Mouse (Mus musculus) gastrocnemius, adult 2 months (tissue): ENCODE data around the gene Cnih2. TPM values are rescaled to one million over a fixed set of nuclear protein-coding genes. Genes with fewer than 3 reads are reported as not detected.

ENCODE experiments used
- DNase-seq: peaks from one replicate; pipeline ENCODE4 v3.0.0; 2022
- H3K27ac ChIP-seq: fragments of 200-600 bp; 2 replicates; pipeline ENCODE4 v1.8.1; 2022; ENCODE audit warnings: mild to moderate bottlenecking
- H3K4me3 ChIP-seq: fragments of 200-600 bp; 2 replicates; pipeline ENCODE4 v1.8.1; 2022; ENCODE audit warnings: mild to moderate bottlenecking, moderate library complexity
- CTCF ChIP-seq: fragments of 200-600 bp; IDR thresholded peaks from 2 replicates; pipeline ENCODE4 v1.8.1; 2022; ENCODE audit warnings: antibody characterized with exemption, mild to moderate bottlenecking, moderate library complexity
- intact Hi-C: fragments of 180-260 bp; cut with DNase I; formaldehyde crosslinking; loops from one replicate; pipeline ENCODE4 v1.15.1; 2025
- total RNA-seq, 2 experiments: library from RNA; stranded (reverse); gene quantifications; 2 replicates each; pipeline ENCODE4 v1.2.3; 2021

Cnih2 gene
- total RNA-seq, 2 experiments from 2014 or later, result 0.17 TPM; not detected in 1

DNA sequence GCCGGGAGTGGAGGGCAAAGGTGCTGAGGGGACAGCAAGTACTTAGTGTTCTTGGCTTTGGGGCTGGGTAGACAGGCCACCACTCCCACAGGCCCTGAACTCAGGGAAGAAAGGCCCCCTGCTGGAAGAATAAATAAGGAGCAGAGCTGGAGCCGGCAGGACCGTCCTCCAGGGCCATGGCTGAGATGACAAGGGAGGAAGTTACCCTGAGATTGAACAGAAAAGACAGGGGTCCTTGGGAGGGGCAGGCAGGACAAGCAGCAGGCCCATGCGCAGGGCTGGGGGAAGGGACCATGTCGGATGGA lies 9.9 kb upstream of the Cnih2 start:
- Histone ChIP-seq H3K4me3 (no peak overlapping the region), H3K27ac (no peak overlapping the region)
- peak; percentile 43; the same call in 1 of the 2 replicates for TF ChIP-seq CTCF
- intact Hi-C loops, result no loop called here
- DNase-seq, result no peak

DNA sequence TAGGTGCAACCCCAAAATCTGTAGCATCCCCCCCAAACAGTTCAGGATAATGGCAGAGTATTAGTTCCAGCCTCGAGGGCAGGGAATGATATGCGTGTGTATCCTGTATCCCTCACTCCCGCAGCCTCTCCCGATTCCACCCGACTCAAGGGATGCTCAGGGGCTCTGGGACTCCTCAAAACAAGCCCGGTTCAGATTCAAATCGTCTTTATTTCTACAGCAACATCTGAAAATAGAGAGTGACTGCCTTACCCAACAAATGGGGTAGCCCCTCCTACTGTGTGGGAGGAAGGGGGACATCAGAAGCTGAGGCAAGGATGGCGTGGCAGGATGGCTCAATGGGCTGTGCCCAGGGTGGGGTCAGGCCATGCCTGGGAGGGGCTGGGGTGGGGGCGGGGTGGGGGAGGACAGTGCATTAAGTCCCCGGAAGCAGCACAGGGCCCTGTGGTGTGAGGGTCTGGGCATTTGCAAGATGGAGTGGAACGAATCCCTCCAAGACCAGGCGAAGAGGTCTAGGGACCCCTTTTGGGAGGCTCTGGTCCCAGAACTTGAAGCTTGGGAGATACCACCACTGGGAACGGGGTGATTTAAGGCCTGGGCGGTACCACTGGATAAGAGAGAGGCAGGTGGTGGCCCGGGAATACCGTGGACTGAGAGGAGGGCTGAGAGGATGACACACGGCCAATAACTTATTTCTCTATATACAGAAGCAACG lies 9.4 kb upstream of the Cnih2 start:
- peak overlapping the region; percentile 87; the same call in 1 of the 2 replicates for H3K4me3 ChIP-seq
- no peak for TF ChIP-seq CTCF
- intact Hi-C loops, result no loop called here
- DNase-seq, result no peak
- 0 out of 2 replicates have a peak overlapping the region, but pooled peaks have one; percentile 100 for H3K27ac ChIP-seq

DNA sequence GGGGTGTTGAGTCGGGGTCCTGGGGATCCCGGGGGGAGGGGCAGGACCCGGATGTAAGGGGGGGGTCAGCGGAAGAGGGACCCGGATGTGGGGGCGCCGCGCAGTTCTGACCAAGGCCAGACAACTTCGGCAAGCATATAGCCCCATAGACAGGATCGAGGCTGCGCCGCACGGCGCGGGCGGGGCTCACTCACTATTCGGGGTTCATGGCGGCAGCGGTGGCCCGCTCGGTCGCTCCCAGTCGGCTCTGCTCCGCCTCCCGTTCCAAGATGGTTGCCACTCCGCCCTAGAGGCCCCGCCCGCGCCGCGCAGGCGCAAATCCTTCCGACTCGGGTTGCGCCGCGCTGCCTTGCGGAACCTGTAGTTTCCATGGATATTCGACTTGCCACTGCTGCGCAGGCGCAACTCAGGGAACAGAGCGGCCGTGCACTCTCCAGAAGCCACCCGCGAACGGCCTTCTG lies 8.4 kb upstream of the Cnih2 start, which contains the start of gene Rab1b:
Gene Rab1b (minus strand): TSS at position 342 of the 461 bp plus-strand sequence.
- Histone ChIP-seq H3K27ac (peak within 1 kb of the TSS; percentile 100), H3K4me3 (peak within 1 kb of the TSS; percentile 87)
- no peak for TF ChIP-seq CTCF
- DNase-seq, result peak; percentile 99
- intact Hi-C loops, result no loop called here

DNA sequence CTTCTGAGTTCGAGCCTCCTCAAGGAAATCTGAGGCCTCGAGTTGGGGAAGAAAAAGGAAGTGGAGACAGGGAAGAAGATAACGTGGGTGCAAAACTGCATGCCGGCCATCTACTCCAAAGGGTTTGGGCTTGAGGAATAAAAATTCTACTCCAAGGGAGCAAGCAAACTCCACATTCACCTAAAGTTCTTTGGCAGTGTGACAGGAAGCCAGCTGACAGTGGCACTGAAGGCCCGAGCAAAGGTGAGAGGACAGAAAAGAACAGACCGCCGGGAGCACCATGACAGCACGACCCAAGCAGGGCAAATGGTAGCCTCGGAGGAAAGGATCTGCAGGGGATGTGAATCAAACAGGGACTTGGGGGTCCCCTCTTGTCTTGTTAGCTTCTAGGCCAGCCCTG lies 7.8 kb upstream of the Cnih2 start:
- peak overlapping the region; percentile 100 for H3K27ac ChIP-seq
- peak overlapping the region; percentile 87 for H3K4me3 ChIP-seq
- no peak for DNase-seq
- intact Hi-C loops, result no loop called here
- no peak for TF ChIP-seq CTCF

DNA sequence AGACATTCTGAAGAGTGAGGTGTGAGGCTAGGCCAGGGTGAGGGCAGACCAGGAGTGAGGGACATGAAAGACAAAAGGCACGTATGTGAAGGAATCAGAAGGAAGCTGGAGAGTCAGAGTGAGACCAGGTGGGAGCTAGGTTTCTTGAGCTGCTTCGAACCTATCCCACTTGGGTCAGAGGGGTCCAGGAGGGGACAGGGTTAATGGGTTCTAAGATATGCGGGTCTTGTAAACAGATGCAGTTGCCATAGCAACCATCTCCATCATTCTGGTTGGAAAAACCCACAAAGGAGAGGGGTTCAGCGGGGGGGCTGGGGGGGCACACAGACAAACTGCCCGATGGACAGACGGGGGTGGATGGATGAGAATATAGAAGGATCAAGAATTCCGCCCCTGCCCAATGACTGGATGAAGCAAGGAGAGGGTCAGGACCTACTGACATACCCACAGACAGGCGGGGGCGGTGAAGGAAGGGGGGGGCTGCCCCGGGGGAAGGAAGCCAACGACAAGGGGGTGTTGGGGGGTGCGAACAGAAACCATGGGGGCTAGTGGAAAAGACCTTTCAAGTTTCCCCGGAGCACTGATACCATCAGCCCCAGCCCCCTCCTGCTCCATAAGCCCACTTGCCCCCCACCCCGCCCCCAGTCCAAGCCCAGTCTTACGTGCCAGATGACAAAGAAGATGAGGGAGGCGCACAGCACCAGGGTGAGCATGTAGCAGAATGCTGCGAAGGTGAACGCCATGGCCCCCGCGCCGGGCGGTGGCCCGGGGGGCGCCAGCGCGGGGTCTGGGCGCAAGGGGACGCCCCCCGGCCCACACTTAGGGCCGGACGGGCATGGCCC lies 579 bp downstream of the Cnih2 start:
- Histone ChIP-seq H3K27ac (no peak overlapping the region), H3K4me3 (peak overlapping the region; percentile 65)
- no peak for DNase-seq
- intact Hi-C loops, result no loop called here
- no peak for TF ChIP-seq CTCF

DNA sequence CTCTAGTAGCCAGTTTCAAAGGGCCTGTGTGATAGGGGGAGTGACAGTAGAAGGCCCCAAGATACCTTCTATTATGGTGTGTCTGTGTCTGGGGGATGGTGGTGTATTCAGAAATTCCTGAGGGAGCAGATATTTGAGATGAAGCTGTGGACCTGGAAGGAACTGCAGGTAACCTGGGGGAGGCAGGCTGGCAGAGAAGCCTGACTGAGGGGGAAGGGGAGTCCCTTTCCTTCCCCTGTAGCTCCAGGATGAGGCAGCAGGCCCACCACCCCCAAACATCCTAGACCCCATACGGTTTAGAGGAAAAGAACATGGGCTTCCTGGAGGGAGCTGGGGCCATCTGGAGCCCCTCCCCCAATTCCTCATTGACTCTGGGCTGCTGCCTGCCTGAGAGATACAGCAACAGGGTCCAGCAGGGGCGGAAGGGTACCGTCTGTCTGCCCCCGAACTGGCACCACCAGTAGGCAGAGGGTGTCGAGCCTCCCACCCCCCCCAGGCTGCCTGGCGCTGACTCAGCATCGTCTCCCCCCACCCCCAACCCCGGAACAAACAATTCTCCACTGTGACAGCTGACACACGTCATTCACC lies 2.3 kb downstream of the Cnih2 start:
- no peak for DNase-seq
- Histone ChIP-seq H3K27ac (no peak overlapping the region), H3K4me3 (no peak overlapping the region)
- intact Hi-C loops, result no loop called here
- TF ChIP-seq CTCF, result no peak

DNA sequence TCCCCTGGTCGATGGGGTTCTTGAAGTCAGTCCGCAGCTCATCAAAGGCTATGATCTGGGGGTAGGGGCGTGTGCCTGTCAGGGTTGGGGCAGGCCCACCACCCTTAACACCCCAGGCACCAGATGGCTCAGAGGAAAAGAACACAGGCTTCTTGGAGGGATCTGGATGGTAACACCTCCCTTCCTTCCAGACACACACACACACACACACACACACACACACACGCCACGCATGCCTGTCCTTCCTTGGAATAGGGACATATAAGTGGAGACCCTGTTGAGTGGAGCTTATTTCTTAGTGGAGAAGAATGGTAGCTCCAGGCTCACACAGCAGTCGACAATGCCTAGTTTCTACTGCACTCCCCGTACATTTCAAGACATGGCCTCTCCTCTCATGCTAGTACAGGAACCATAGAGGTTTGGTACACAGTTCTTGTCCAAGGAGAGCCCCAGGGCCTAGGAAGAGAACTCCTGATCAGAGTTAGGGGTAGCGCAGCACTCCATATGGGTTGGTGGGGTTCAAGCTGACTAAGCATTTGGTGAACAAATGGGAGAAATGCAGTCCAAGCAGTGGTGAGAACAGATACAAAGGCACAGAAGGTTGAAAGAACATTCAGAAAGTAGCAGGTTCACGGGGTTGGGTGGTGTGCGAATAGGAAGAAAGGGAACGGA lies 3.4 kb downstream of the Cnih2 start:
- Histone ChIP-seq H3K27ac (no peak overlapping the region), H3K4me3 (no peak overlapping the region)
- no peak for TF ChIP-seq CTCF
- no peak for DNase-seq
- intact Hi-C loops, result loop anchor here (5.0 kb wide), 1 partner anchor 37 kb away; no protein-coding TSS in a partner anchor

DNA sequence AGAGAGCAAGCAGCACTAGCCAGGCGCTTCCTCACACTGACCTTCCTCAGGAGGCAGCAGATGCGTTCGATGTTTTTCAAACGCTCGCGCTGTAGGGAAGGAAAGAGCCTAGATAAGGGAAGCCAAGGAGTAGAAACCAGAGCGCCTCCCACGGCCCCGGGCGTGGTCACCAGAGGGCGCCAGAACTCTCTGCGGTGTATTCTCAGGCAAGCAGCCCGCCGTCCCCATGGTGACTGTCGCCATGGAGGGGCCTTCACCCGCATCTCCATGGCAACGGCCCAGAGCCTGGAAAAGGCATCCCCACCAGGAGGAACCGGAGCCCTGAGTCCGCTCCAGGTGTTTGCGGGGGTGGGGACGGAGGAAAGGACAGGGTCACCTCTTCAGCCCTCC lies 4.1 kb downstream of the Cnih2 start:
- DNase-seq, result peak; percentile 92
- peak; percentile 93 for TF ChIP-seq CTCF
- H3K4me3 ChIP-seq, result no peak overlapping the region
- intact Hi-C loops, result loop anchor here (5.0 kb wide), 1 partner anchor 38 kb away; no protein-coding TSS in a partner anchor
- H3K27ac ChIP-seq, result no peak overlapping the region

DNA sequence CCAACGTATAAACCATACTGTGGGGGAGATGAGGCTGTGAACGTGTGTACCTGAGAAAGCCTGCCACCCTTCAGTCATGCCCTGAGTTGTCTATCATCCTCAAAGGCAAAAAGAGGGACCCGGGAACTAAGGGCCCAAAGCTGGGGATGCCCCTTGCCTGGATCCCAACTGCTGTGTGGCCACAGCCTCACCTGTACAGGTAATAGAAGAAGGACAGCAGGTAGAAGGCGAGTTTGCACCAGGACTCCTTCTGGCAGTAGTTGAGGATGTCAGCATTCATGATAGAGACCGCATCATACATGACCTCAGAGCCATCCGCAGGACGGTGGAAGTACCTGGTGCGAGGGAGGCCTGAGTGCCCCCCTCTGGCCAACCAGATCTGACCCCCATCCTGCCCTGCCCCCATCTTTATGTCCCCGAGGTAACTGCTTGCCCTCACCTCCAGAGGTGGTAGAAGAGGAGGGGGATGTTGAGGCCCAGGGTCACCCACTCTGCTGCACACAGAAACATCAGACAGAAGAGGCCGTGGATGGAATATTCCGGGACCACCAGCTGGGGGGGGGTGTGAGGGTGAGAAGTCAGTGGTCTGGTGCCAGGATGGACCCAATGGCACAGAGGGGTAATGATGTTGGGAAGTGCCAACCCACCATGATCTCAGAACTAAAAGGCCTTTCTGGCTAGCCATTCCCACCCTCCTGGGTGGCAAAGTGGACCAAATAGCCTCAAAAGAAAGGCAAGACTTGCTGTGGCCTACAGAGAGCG lies 4.7 kb downstream of the Cnih2 start:
- no peak overlapping the region for H3K27ac ChIP-seq
- intact Hi-C loops, result loop anchor here (5.0 kb wide), 1 partner anchor 39 kb away; no protein-coding TSS in a partner anchor
- no peak overlapping the region for H3K4me3 ChIP-seq
- DNase-seq, result no peak
- TF ChIP-seq CTCF, result no peak

DNA sequence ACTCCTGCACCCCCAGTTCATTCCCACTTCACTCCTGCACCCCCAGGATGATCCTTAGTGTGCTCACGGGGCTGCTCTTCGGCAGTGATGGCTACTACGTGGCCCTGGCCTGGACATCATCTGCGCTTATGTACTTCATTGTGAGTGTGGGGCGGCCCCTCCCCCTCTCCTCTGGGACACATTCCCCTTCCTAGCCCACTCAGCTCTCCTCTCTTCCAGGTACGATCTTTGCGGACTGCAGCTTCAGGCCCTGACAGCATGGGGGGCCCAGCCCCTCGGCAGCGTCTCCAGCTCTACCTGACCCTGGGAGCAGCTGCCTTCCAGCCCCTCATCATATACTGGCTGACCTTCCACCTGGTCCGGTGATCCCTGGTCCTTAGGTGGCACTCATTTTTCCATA lies 6.2 kb downstream of the Cnih2 start:
- DNase-seq, result no peak
- no peak for TF ChIP-seq CTCF
- intact Hi-C loops, result loop anchor here (5.0 kb wide), 1 partner anchor 40 kb away; no protein-coding TSS in a partner anchor
- Histone ChIP-seq H3K27ac (no peak overlapping the region), H3K4me3 (no peak overlapping the region)

DNA sequence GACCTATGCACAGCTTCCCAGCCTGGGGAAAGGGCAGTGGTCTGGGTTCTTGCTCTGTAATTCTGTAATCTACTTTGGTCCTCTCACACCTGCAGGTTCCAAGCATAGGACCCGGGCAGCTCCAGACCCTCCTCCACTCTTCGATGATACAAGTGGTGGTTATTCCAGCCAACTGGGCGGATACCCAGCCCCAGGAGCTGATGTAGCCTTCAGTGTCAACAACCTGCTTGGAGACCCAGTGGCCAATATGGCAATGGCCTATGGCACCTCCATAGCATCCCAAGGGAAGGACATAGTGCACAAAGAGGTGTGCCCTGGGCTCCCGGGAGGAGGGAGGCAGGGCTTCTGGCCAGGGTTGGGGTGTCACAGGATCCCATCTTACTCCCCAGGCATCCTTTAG lies 9.0 kb downstream of the Cnih2 start:
- DNase-seq, result no peak
- H3K27ac ChIP-seq, result no peak overlapping the region
- TF ChIP-seq CTCF, result no peak
- intact Hi-C loops, result loop anchor here (5.0 kb wide), 1 partner anchor 47 kb away; the partner anchor contains the start of gene Brms1
- peak overlapping the region; percentile 86 for H3K4me3 ChIP-seq
